Mouse (Mus musculus): ENCODE measurements around the gene Gm10295. TPM values are rescaled to one million over a fixed set of nuclear protein-coding genes. Genes with fewer than 3 reads are reported as not detected.
A peak's percentile ranks its signal among the peaks of the same experiment; 100 is the strongest.

Gm10295 gene
- polyA plus RNA-seq, 1 experiment from 2014 or later: not detected

DNA sequence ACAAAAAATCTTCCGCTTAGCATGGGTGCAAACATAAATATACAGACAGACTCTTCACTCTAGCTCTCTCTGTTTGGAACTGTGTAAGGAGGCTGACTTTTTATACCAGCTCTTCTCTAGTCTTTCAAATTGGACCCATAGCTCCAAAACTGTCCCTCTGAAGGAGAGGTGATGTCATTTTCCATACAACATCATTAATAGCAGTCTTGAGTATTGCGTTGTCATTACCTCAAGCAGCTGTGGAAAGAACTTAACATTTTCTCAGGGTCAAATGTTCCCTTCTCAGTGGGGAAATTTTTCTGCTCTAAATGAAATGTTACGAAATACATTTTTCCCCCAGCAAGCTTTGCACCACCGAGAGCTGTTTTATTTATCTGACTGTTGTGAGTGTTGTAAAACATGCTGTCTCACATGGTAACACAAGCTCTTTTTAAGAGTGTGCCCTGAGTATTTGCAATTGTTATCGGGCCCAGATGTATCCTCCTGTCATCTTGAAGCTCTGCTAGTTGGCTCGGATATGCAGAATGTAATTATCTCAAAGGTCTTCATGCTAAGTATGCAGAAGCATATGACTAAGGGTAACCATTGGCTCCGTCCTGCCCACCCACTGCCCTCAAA lies 38.0 kb downstream of the Gm10295 start:
- H3K27ac ChIP-seq (ENCODE audit: low read length): peak overlapping the region; percentile 69
- no peak overlapping the region for H3K9ac ChIP-seq (replicated peaks; ENCODE audit: low read depth)
- no peaks in the 10 kb centered on the region for H3K36me3 ChIP-seq (ENCODE audit: insufficient read depth, low read length)
- 41% methylated on average over 7 of the region's 7 CpGs for WGBS
- ATAC-seq: peak; percentile 88
- no peaks in the 10 kb centered on the region for H3K9me3 ChIP-seq (ENCODE audit: low read length)
- H3K27me3 ChIP-seq (replicated peaks; ENCODE audit: insufficient read depth, low read length): no peaks in the 10 kb centered on the region
- H3K4me2 ChIP-seq (replicated peaks; ENCODE audit: low read depth, low read length): no peak overlapping the region
- TF ChIP-seq EP300 (IDR thresholded peaks at IDR 0.05) (peak; percentile 96), CTCF (IDR thresholded peaks at IDR 0.05) (no peak)
- H3K4me1 ChIP-seq (ENCODE audit: insufficient read depth, low read depth, low read length): no peaks in the 10 kb centered on the region
- peak; percentile 91 for DNase-seq (ENCODE audit: low spot score)
- H3K4me3 ChIP-seq (ENCODE audit: low read depth, low read length): no peak overlapping the region

- Histone ChIP-seq H3K27me3 (replicated peaks; ENCODE audit: insufficient read depth, low read length) (no peaks in the 10 kb centered on the region), H3K4me1 (ENCODE audit: insufficient read depth, low read depth, low read length) (no peaks in the 10 kb centered on the region), H3K4me3 (ENCODE audit: low read depth, low read length) (no peak overlapping the region), H3K27ac (ENCODE audit: low read length) (peak overlapping the region; percentile 69), H3K9ac (replicated peaks; ENCODE audit: low read depth) (no peak overlapping the region), H3K9me3 (ENCODE audit: low read length) (no peaks in the 10 kb centered on the region), H3K36me3 (ENCODE audit: insufficient read depth, low read length) (no peaks in the 10 kb centered on the region), H3K4me2 (replicated peaks; ENCODE audit: low read depth, low read length) (no peak overlapping the region; the same call in 1 of the 2 replicates)
- DNase-seq (ENCODE audit: low spot score): peak; percentile 27
- no peak for ATAC-seq
- TF ChIP-seq EP300 (IDR thresholded peaks at IDR 0.05): no peak
- TF ChIP-seq CTCF (IDR thresholded peaks at IDR 0.05): no peak
- WGBS: 60% methylated on average over 3 of the region's 3 CpGs
Observed at GRCm38 (mm10) chr7:71312375-71312774, 38.9 kb downstream of the Gm10295 start.

DNA sequence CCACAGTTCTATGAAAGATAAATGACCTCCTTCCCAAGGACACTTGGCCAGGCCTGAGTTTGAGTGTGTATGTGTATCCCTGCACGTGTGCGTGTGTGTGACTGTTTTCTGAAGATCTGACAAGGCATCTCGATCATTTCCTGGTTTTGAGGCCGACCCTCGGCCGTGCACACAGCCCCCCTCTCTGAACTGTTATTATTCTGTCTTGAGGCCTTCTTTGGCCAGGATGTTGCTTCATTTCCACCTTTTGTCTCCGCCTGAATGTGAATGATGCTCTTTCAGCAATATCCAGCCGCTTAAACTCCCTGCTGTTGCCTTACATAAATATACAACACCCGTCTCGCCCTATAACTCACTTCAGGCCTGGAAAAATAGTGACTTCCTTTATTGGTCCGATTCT lies 39.9 kb downstream of the Gm10295 start:
- DNase-seq (ENCODE audit: low spot score) (peak; percentile 72), ATAC-seq (peak; percentile 68)

DNA sequence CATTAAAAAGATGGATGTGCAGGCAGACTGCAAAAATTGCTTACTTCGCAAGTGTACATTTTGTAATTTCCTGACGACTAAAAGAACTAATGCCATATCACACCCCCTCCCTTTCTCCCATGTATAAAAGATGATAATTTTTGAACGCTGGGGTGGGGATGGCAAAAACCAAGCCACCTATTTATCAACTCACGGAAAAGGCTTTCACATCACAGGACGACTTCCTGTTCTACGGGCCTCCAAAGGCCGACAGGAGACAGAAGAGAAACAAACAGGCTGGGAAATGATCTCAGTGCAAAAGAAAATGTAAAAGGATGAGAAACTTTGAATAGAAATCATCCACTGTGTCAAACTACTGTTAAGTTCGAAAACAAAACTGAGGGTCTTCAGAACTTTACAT lies 43.2 kb downstream of the Gm10295 start:
- Histone ChIP-seq H3K36me3 (ENCODE audit: insufficient read depth, low read length) (no peaks in the 10 kb centered on the region), H3K9ac (replicated peaks; ENCODE audit: low read depth) (no peak overlapping the region), H3K4me2 (replicated peaks; ENCODE audit: low read depth, low read length) (no peak overlapping the region), H3K27me3 (replicated peaks; ENCODE audit: insufficient read depth, low read length) (no peaks in the 10 kb centered on the region), H3K4me1 (ENCODE audit: insufficient read depth, low read depth, low read length) (no peaks in the 10 kb centered on the region), H3K27ac (ENCODE audit: low read length) (no peak overlapping the region), H3K4me3 (ENCODE audit: low read depth, low read length) (no peak overlapping the region), H3K9me3 (ENCODE audit: low read length) (no peaks in the 10 kb centered on the region)
- TF ChIP-seq EP300 (IDR thresholded peaks at IDR 0.05) (no peak), CTCF (IDR thresholded peaks at IDR 0.05) (no peak)
- ATAC-seq: no peak
- DNase-seq (ENCODE audit: low spot score): no peak
- WGBS: 54% methylated on average over 8 of the region's 8 CpGs

More for the DNA sequence above, 39.9 kb downstream of the Gm10295 start:
- H3K36me3 ChIP-seq (ENCODE audit: insufficient read depth, low read length): no peaks in the 10 kb centered on the region
- H3K4me2 ChIP-seq (replicated peaks; ENCODE audit: low read depth, low read length): no peak overlapping the region
- no peaks in the 10 kb centered on the region for H3K9me3 ChIP-seq (ENCODE audit: low read length)
- no peak overlapping the region for H3K9ac ChIP-seq (replicated peaks; ENCODE audit: low read depth)
- no peaks in the 10 kb centered on the region for H3K4me1 ChIP-seq (ENCODE audit: insufficient read depth, low read depth, low read length)
- 41% methylated on average over 11 of the region's 11 CpGs for WGBS
- TF ChIP-seq EP300 (IDR thresholded peaks at IDR 0.05): peak; percentile 86
- no peak for TF ChIP-seq CTCF (IDR thresholded peaks at IDR 0.05)
- H3K27me3 ChIP-seq (replicated peaks; ENCODE audit: insufficient read depth, low read length): no peaks in the 10 kb centered on the region
- no peak overlapping the region for H3K4me3 ChIP-seq (ENCODE audit: low read depth, low read length)
- 0 out of 2 replicates have a peak overlapping the region, but pooled peaks have one; percentile 39 for H3K27ac ChIP-seq (ENCODE audit: low read length)

- 73% methylated on average over 4 of the region's 4 CpGs for WGBS
- no peaks in the 10 kb centered on the region for H3K9me3 ChIP-seq (ENCODE audit: low read length)
- no peaks in the 10 kb centered on the region for H3K4me1 ChIP-seq (ENCODE audit: insufficient read depth, low read depth, low read length)
- H3K4me3 ChIP-seq (ENCODE audit: low read depth, low read length): no peak overlapping the region
- H3K36me3 ChIP-seq (ENCODE audit: insufficient read depth, low read length): no peaks in the 10 kb centered on the region
- no peak overlapping the region for H3K9ac ChIP-seq (replicated peaks; ENCODE audit: low read depth)
- no peak overlapping the region for H3K4me2 ChIP-seq (replicated peaks; ENCODE audit: low read depth, low read length)
- DNase-seq (ENCODE audit: low spot score) (no peak), ATAC-seq (no peak)
- H3K27me3 ChIP-seq (replicated peaks; ENCODE audit: insufficient read depth, low read length): no peaks in the 10 kb centered on the region
- no peak overlapping the region for H3K27ac ChIP-seq (ENCODE audit: low read length)
- TF ChIP-seq EP300 (IDR thresholded peaks at IDR 0.05): no peak
- no peak for TF ChIP-seq CTCF (IDR thresholded peaks at IDR 0.05)
Observed at GRCm38 (mm10) chr7:71302714-71303113, 48.6 kb downstream of the Gm10295 start.

Data from lung, postnatal 0 days (tissue).